Mouse (Mus musculus) thymus, adult 2 months (tissue): ENCODE measurements around the gene Ddit4.

Source experiments
- CTCF ChIP-seq: fragments of 200-500 bp; IDR thresholded peaks from 2 replicates; pipeline ENCODE4 v1.5.1; 2012; ENCODE audit warnings: mild to moderate bottlenecking, control low read depth, low read length, moderate library complexity, borderline replicate concordance; ENCODE audit not compliant: control insufficient read depth, poor library complexity, insufficient read depth; ENCODE audit errors: extremely low read depth
- POLR2A ChIP-seq: fragments of 200-500 bp; IDR thresholded peaks from 2 replicates; pipeline ENCODE4 v1.6.1; 2012; ENCODE audit warnings: mild to moderate bottlenecking, low read length, control low read depth, moderate library complexity; ENCODE audit not compliant: control insufficient read depth, poor library complexity, insufficient read depth; ENCODE audit errors: extremely low read depth

GRCm38 (mm10) chr10:59907080-59907609 lies 44.5 kb downstream of the Ddit4 start:
- no peak for TF ChIP-seq CTCF
- TF ChIP-seq POLR2A: no peak
